ENCODE assay signal across 20 mouse cellular contexts in genomic region chrX:43372526-43372925, GRCm38 (mm10). TPM values are rescaled to one million over a fixed set of nuclear protein-coding genes. Genes with fewer than 3 reads are reported as not detected.
"Had no signal": no experiment of that assay in that cellular context is flagged by ENCODE, and none has a peak within 500 bp of the region (broad histone marks: within the 10 kb centered on the region; RNA-seq: fewer than 3 reads in every experiment).

No protein-coding gene starts in this region.

- H3K4me1 ChIP-seq: megakaryocyte, embryonic 14.5 days; midbrain, embryonic 12.5 days; neural tube, embryonic 13.5 days; neural tube, embryonic 15.5 days had no signal

- H3K4me2 ChIP-seq: lung, embryonic 14.5 days; midbrain, embryonic 12.5 days; neural tube, embryonic 13.5 days; neural tube, embryonic 15.5 days had no signal

- H3K36me3 ChIP-seq: midbrain, embryonic 12.5 days; neural tube, embryonic 13.5 days; neural tube, embryonic 15.5 days had no signal

- DNase-seq: lung, adult 18-20 months; lung, embryonic 14.5 days; lung, postnatal 10 days; lung, postnatal 36 days; midbrain, embryonic 14.5 days; retina, postnatal 1 day; right cerebral cortex, adult 18-20 months; right cerebral cortex, postnatal 25 days; right cerebral cortex, postnatal 4 days; spleen, adult 18-20 months; thymus, adult 18-20 months; thymus, postnatal 14 days; thymus, postnatal 36 days had no signal

- H3K27ac ChIP-seq: macrophage; midbrain, embryonic 12.5 days; neural tube, embryonic 13.5 days; neural tube, embryonic 15.5 days had no signal

- H3K9me3 ChIP-seq: megakaryocyte, embryonic 14.5 days; midbrain, embryonic 12.5 days; neural tube, embryonic 13.5 days; neural tube, embryonic 15.5 days had no signal

- H3K9ac ChIP-seq: lung, embryonic 14.5 days; midbrain, embryonic 12.5 days; neural tube, embryonic 13.5 days; neural tube, embryonic 15.5 days had no signal

- H3K27me3 ChIP-seq: megakaryocyte, embryonic 14.5 days; midbrain, embryonic 12.5 days; neural tube, embryonic 13.5 days; neural tube, embryonic 15.5 days had no signal

- H3K4me3 ChIP-seq: megakaryocyte, embryonic 14.5 days; midbrain, embryonic 12.5 days; myocyte; neural tube, embryonic 13.5 days; neural tube, embryonic 15.5 days had no signal

- ATAC-seq: midbrain, embryonic 16.5 days had no signal

RNA-seq across cellular contexts. Expression of gene Tenm1, which starts 56.4 kb away (rescaled TPM):
- polyA plus RNA-seq: macrophage, myocyte had no signal
